Mouse (Mus musculus): ENCODE results near the gene Gdf5.

Gene Gdf5

GRCm38 (mm10) chr2:155945124-155945523 lies at the start of gene Gdf5:
TSS of gene Gdf5 (minus strand) at chr2:155945367.
- DNase-seq, result peak; percentile 24

- peak; percentile 70 for DNase-seq
These were observed 46.7 kb upstream of the Gdf5 start for GRCm38 (mm10) chr2:155991863-155992321.

GRCm38 (mm10) chr2:155991151-155991550 lies 46.0 kb upstream of the Gdf5 start:
- no peak for DNase-seq

- no peak for DNase-seq
These were observed 43.9 kb upstream of the Gdf5 start for GRCm38 (mm10) chr2:155989085-155989484.

- DNase-seq, result no peak
These were observed 42.0 kb upstream of the Gdf5 start for GRCm38 (mm10) chr2:155987131-155987530.

GRCm38 (mm10) chr2:155985776-155986175 lies 40.6 kb upstream of the Gdf5 start:
- DNase-seq, result no peak

GRCm38 (mm10) chr2:155979328-155979991 lies 34.3 kb upstream of the Gdf5 start:
- peak; percentile 64 for DNase-seq

- no peak for DNase-seq
These were observed 29.0 kb upstream of the Gdf5 start for GRCm38 (mm10) chr2:155974087-155974731.

- no peak for DNase-seq
These were observed 28.2 kb upstream of the Gdf5 start for GRCm38 (mm10) chr2:155973348-155973747.

GRCm38 (mm10) chr2:155962991-155963390 lies 17.8 kb upstream of the Gdf5 start:
- DNase-seq, result peak; percentile 19

GRCm38 (mm10) chr2:155961862-155962261 lies 16.7 kb upstream of the Gdf5 start:
- DNase-seq, result no peak

- peak; percentile 39 for DNase-seq
These were observed 14.8 kb upstream of the Gdf5 start for GRCm38 (mm10) chr2:155959981-155960380.

GRCm38 (mm10) chr2:155956134-155957059 lies 11.2 kb upstream of the Gdf5 start, which contains the start of gene Cep250:
TSS of gene Cep250 (plus strand) at chr2:155956458.
- DNase-seq, result peak; percentile 95

GRCm38 (mm10) chr2:155952006-155952405 lies 6.8 kb upstream of the Gdf5 start:
- DNase-seq, result peak; percentile 86

- no peak for DNase-seq
These were observed 4.2 kb upstream of the Gdf5 start for GRCm38 (mm10) chr2:155949362-155949761.

GRCm38 (mm10) chr2:155947390-155948002 lies 2.3 kb upstream of the Gdf5 start:
- peak; percentile 54 for DNase-seq

- DNase-seq, result no peak
These were observed 1.3 kb upstream of the Gdf5 start for GRCm38 (mm10) chr2:155946499-155946898.

GRCm38 (mm10) chr2:155946069-155946468 lies 902 bp upstream of the Gdf5 start:
- peak; percentile 85 for DNase-seq

- no peak for DNase-seq
These were observed 413 bp upstream of the Gdf5 start for GRCm38 (mm10) chr2:155945580-155945979.

GRCm38 (mm10) chr2:155944685-155945084 lies 482 bp downstream of the Gdf5 start:
- no peak for DNase-seq

- peak; percentile 35 for DNase-seq
These were observed 1.7 kb downstream of the Gdf5 start for GRCm38 (mm10) chr2:155943463-155943862.

- peak; percentile 53 for DNase-seq
These were observed 3.3 kb downstream of the Gdf5 start for GRCm38 (mm10) chr2:155941697-155942442.
